Mouse (Mus musculus) monocyte, adult 5-6 weeks (primary cell): ENCODE measurements around the gene Itprip. TPM values are rescaled to one million over a fixed set of nuclear protein-coding genes. Genes with fewer than 3 reads are reported as not detected.
"Not testable (repeated sequence)": the region's sequence is repeated elsewhere in the genome, so short reads cannot be mapped to it uniquely, and the experiment has no call there.

Experiments
- ATAC-seq: fragments of 153-309, 156-312 bp; replicated peaks from 2 replicates; pipeline ENCODE4 v1.8.0; 2017; ENCODE audit warnings: mild to moderate bottlenecking; ENCODE audit not compliant: low TSS enrichment, insufficient number of reproducible peaks, severe bottlenecking, poor library complexity, low FRiP score
- total RNA-seq: library from RNA; stranded (forward); fragments of 200-1000, 200-491, 200-594 nt; gene quantifications from 3 replicates; pipeline ENCODE4 v1.2.3, GENCODE M21; 2017

The Itprip gene
- total RNA-seq, 1 experiment from 2014 or later = 28.1 TPM

GRCm38 (mm10) chr19:47864721-47865120 is 54.4 kb downstream of the Itprip start:
- ATAC-seq = no peak

- ATAC-seq = no peak
Measured at GRCm38 (mm10) chr19:47864051-47864450, 55.0 kb downstream of the Itprip start.

GRCm38 (mm10) chr19:47862581-47862980 is 56.5 kb downstream of the Itprip start:
- ATAC-seq = no peak

GRCm38 (mm10) chr19:47859180-47859579 is 59.9 kb downstream of the Itprip start:
- ATAC-seq = no peak

GRCm38 (mm10) chr19:47857957-47858942 is 60.8 kb downstream of the Itprip start:
- ATAC-seq = no peak

- ATAC-seq = peak; percentile 88
Measured at GRCm38 (mm10) chr19:47854796-47855783, 64.0 kb downstream of the Itprip start, which contains the start of gene Gsto1. Gene Gsto1 (plus strand): TSS chr19:47854970.

GRCm38 (mm10) chr19:47853951-47854795 is 64.9 kb downstream of the Itprip start:
- no peak for ATAC-seq

- ATAC-seq = no peak
Measured at GRCm38 (mm10) chr19:47853053-47853452, 66.0 kb downstream of the Itprip start.

- not testable (repeated sequence) for ATAC-seq
Measured at GRCm38 (mm10) chr19:47852131-47852530, 67.0 kb downstream of the Itprip start.

- no peak for ATAC-seq
Measured at GRCm38 (mm10) chr19:47849735-47850134, 69.4 kb downstream of the Itprip start.

Other genes with a start within 250 kb of the Itprip start
- 0.58 to 0.95 TPM in 2 of 3 replicates, not detected in the other for gene Col17a1, start 227.2 kb downstream of the Itprip start, total RNA-seq
- 208 to 256 TPM (median 242 TPM) in 3 replicates for gene Sfr1, start 187.6 kb downstream of the Itprip start, total RNA-seq
- 50.9 to 119 TPM (median 77.1 TPM) in 3 replicates for gene Gsto1, start 64.3 kb downstream of the Itprip start, total RNA-seq
- 0.43 TPM in 1 of 3 replicates, not detected in the others for gene Gsto2, start 53.8 kb downstream of the Itprip start, total RNA-seq
- gene Cfap43, start within 50 bp of the Itprip start, total RNA-seq = 0.19 to 1.3 TPM (median 0.19 TPM) in 3 replicates
- not detected in 3 replicates for gene Cfap58, start 18.4 kb upstream of the Itprip start, total RNA-seq